Mouse (Mus musculus) large intestine, adult 2 months (tissue): ENCODE measurements around the gene Slc29a4. TPM values are rescaled to one million over a fixed set of nuclear protein-coding genes. Genes with fewer than 3 reads are reported as not detected.

ENCODE experiments used
- polyA plus RNA-seq: library from polyadenylated mRNA; depleted of rRNA; stranded (reverse); fragments of >200 nt; gene quantifications from 2 replicates; pipeline ENCODE4 v1.2.3, GENCODE M21; 2012; rRNA removed

Slc29a4 gene
- polyA plus RNA-seq, 1 experiment, result 3.2 TPM

Other genes starting within 250 kb of the Slc29a4 start
- 23.6 and 47.4 TPM in 2 replicates for gene Ap5z1, start 228.6 kb upstream of the Slc29a4 start, polyA plus RNA-seq
- gene Papolb, start 162.4 kb upstream of the Slc29a4 start, polyA plus RNA-seq, result not detected in 2 replicates
- 0.57 and 0.62 TPM in 2 replicates for gene Radil, start 141.4 kb upstream of the Slc29a4 start, polyA plus RNA-seq
- gene Mmd2, start 83.7 kb upstream of the Slc29a4 start, polyA plus RNA-seq, result 0.27 and 0.50 TPM in 2 replicates
- 25.1 and 39.9 TPM in 2 replicates for gene Wipi2, start 64.8 kb upstream of the Slc29a4 start, polyA plus RNA-seq
- gene Tnrc18, start 125.2 kb downstream of the Slc29a4 start, polyA plus RNA-seq, result 15.3 and 31.8 TPM in 2 replicates
- gene Fbxl18, start 202.9 kb downstream of the Slc29a4 start, polyA plus RNA-seq, result 9.9 and 16.1 TPM in 2 replicates
- 8,043 and 9,072 TPM in 2 replicates for gene Actb, start 214.2 kb downstream of the Slc29a4 start, polyA plus RNA-seq